Mouse (Mus musculus): Measurements from ENCODE around the gene Afap1. TPM values are rescaled to one million over a fixed set of nuclear protein-coding genes. Genes with fewer than 3 reads are reported as not detected.

Gene Afap1
- polyA plus RNA-seq, 1 experiment: 12.4 TPM

- Histone ChIP-seq H3ac (ENCODE audit: control insufficient read depth, insufficient read length) (no peak overlapping the region), H3K4me3 (no peak overlapping the region), H3K79me2 (ENCODE audit: control insufficient read depth, insufficient read depth) (peaks cover 76% of the 10 kb centered on the region), H3K4me2 (ENCODE audit: low read depth) (no peak overlapping the region), H3K36me3 (ENCODE audit: control insufficient read depth, insufficient read depth) (no peaks in the 10 kb centered on the region), H3K27me3 (ENCODE audit: control insufficient read depth, insufficient read depth, insufficient read length) (no peaks in the 10 kb centered on the region)
- TF ChIP-seq TCF12 (IDR thresholded peaks at IDR 0.05; ENCODE audit: insufficient read depth, poor library complexity, severe bottlenecking) (no peak), POLR2A (IDR thresholded peaks at IDR 0.05; ENCODE audit: insufficient read length, low read depth) (no peak), REST (IDR thresholded peaks at IDR 0.05; ENCODE audit: insufficient read depth, insufficient read length) (no peak), USF1 (IDR thresholded peaks at IDR 0.05; ENCODE audit: low read depth) (no peak), E2F4 (IDR thresholded peaks at IDR 0.05; ENCODE audit: insufficient read depth) (no peak), SRF (IDR thresholded peaks at IDR 0.05; ENCODE audit: control insufficient read depth, insufficient read length, low read depth) (no peak), MAX (IDR thresholded peaks at IDR 0.05; ENCODE audit: low read depth) (no peak), MYOD1 (IDR thresholded peaks at IDR 0.05; ENCODE audit: control insufficient read depth in 1 of 3, insufficient read length in 2 of 3, low read depth in 2 of 3) (no peak), POLR2AphosphoS2 (IDR thresholded peaks at IDR 0.05; ENCODE audit: insufficient read length, low read depth) (no peak), MYOG (IDR thresholded peaks at IDR 0.05; ENCODE audit: control insufficient read depth in 1 of 3, insufficient read depth in 1 of 3, insufficient read length in 2 of 3, low read depth in 2 of 3) (no peak), CEBPB (IDR thresholded peaks at IDR 0.05; ENCODE audit: insufficient read depth, poor library complexity, severe bottlenecking) (no peak)
These were observed 2.8 kb downstream of the Afap1 start for GRCm38 (mm10) chr5:35895926-35896325.

- Histone ChIP-seq H3K79me2 (ENCODE audit: control insufficient read depth, insufficient read depth) (peaks cover 81% of the 10 kb centered on the region), H3K4me3 (no peak overlapping the region), H3K4me2 (ENCODE audit: low read depth) (no peak overlapping the region), H3K36me3 (ENCODE audit: control insufficient read depth, insufficient read depth) (no peaks in the 10 kb centered on the region), H3K27me3 (ENCODE audit: control insufficient read depth, insufficient read depth, insufficient read length) (no peaks in the 10 kb centered on the region), H3ac (ENCODE audit: control insufficient read depth, insufficient read length) (no peak overlapping the region)
- TF ChIP-seq POLR2A (IDR thresholded peaks at IDR 0.05; ENCODE audit: insufficient read length, low read depth): no peak
- TF ChIP-seq POLR2AphosphoS2 (IDR thresholded peaks at IDR 0.05; ENCODE audit: insufficient read length, low read depth): no peak
- TF ChIP-seq USF1 (IDR thresholded peaks at IDR 0.05; ENCODE audit: low read depth): no peak
- no peak for TF ChIP-seq TCF12 (IDR thresholded peaks at IDR 0.05; ENCODE audit: insufficient read depth, poor library complexity, severe bottlenecking)
- TF ChIP-seq MYOG (IDR thresholded peaks at IDR 0.05; ENCODE audit: control insufficient read depth in 1 of 3, insufficient read depth in 1 of 3, insufficient read length in 2 of 3, low read depth in 2 of 3): no peak
- no peak for TF ChIP-seq SRF (IDR thresholded peaks at IDR 0.05; ENCODE audit: control insufficient read depth, insufficient read length, low read depth)
These were observed 3.4 kb downstream of the Afap1 start for GRCm38 (mm10) chr5:35896556-35896955.

GRCm38 (mm10) chr5:35897147-35897546, 4.0 kb downstream of the Afap1 start:
- TF ChIP-seq MYOG (IDR thresholded peaks at IDR 0.05; ENCODE audit: control insufficient read depth in 1 of 3, insufficient read depth in 1 of 3, insufficient read length in 2 of 3, low read depth in 2 of 3) (no peak), TCF12 (IDR thresholded peaks at IDR 0.05; ENCODE audit: insufficient read depth, poor library complexity, severe bottlenecking) (no peak), MYOD1 (IDR thresholded peaks at IDR 0.05; ENCODE audit: control insufficient read depth in 1 of 3, insufficient read length in 2 of 3, low read depth in 2 of 3) (no peak), TCF3 (IDR thresholded peaks at IDR 0.05; ENCODE audit: insufficient read length, low read depth) (no peak), CEBPB (IDR thresholded peaks at IDR 0.05; ENCODE audit: insufficient read depth, poor library complexity, severe bottlenecking) (no peak), MAX (IDR thresholded peaks at IDR 0.05; ENCODE audit: low read depth) (no peak), POLR2AphosphoS2 (IDR thresholded peaks at IDR 0.05; ENCODE audit: insufficient read length, low read depth) (no peak), USF1 (IDR thresholded peaks at IDR 0.05; ENCODE audit: low read depth) (no peak), SRF (IDR thresholded peaks at IDR 0.05; ENCODE audit: control insufficient read depth, insufficient read length, low read depth) (no peak)
- Histone ChIP-seq H3ac (ENCODE audit: control insufficient read depth, insufficient read length) (no peak overlapping the region), H3K4me3 (no peak overlapping the region), H3K36me3 (ENCODE audit: control insufficient read depth, insufficient read depth) (no peaks in the 10 kb centered on the region), H3K4me2 (ENCODE audit: low read depth) (no peak overlapping the region), H3K27me3 (ENCODE audit: control insufficient read depth, insufficient read depth, insufficient read length) (no peaks in the 10 kb centered on the region), H3K79me2 (ENCODE audit: control insufficient read depth, insufficient read depth) (peaks cover 82% of the 10 kb centered on the region)

- H3K4me2 ChIP-seq (ENCODE audit: low read depth): no peak overlapping the region
- H3K79me2 ChIP-seq (ENCODE audit: control insufficient read depth, insufficient read depth): peaks cover 90% of the 10 kb centered on the region
- H3K36me3 ChIP-seq (ENCODE audit: control insufficient read depth, insufficient read depth): no peaks in the 10 kb centered on the region
- H3ac ChIP-seq (ENCODE audit: control insufficient read depth, insufficient read length): no peak overlapping the region
- H3K4me3 ChIP-seq: no peak overlapping the region
- TF ChIP-seq CEBPB (IDR thresholded peaks at IDR 0.05; ENCODE audit: insufficient read depth, poor library complexity, severe bottlenecking): no peak
- TF ChIP-seq TCF12 (IDR thresholded peaks at IDR 0.05; ENCODE audit: insufficient read depth, poor library complexity, severe bottlenecking): no peak
- no peak for TF ChIP-seq MAX (IDR thresholded peaks at IDR 0.05; ENCODE audit: low read depth)
- no peaks in the 10 kb centered on the region for H3K27me3 ChIP-seq (ENCODE audit: control insufficient read depth, insufficient read depth, insufficient read length)
These were observed 5.0 kb downstream of the Afap1 start for GRCm38 (mm10) chr5:35898114-35898513.

GRCm38 (mm10) chr5:35898994-35899393, 5.9 kb downstream of the Afap1 start:
- Histone ChIP-seq H3K4me3 (no peak overlapping the region), H3K4me2 (ENCODE audit: low read depth) (no peak overlapping the region), H3ac (ENCODE audit: control insufficient read depth, insufficient read length) (no peak overlapping the region), H3K27me3 (ENCODE audit: control insufficient read depth, insufficient read depth, insufficient read length) (no peaks in the 10 kb centered on the region), H3K36me3 (ENCODE audit: control insufficient read depth, insufficient read depth) (no peaks in the 10 kb centered on the region), H3K79me2 (ENCODE audit: control insufficient read depth, insufficient read depth) (peaks cover 85% of the 10 kb centered on the region)
- no peak for TF ChIP-seq MYOG (IDR thresholded peaks at IDR 0.05; ENCODE audit: control insufficient read depth in 1 of 3, insufficient read depth in 1 of 3, insufficient read length in 2 of 3, low read depth in 2 of 3)
- no peak for TF ChIP-seq MYOD1 (IDR thresholded peaks at IDR 0.05; ENCODE audit: control insufficient read depth in 1 of 3, insufficient read length in 2 of 3, low read depth in 2 of 3)
- no peak for TF ChIP-seq REST (IDR thresholded peaks at IDR 0.05; ENCODE audit: insufficient read depth, insufficient read length)
- no peak for TF ChIP-seq POLR2AphosphoS2 (IDR thresholded peaks at IDR 0.05; ENCODE audit: insufficient read length, low read depth)
